Mouse (Mus musculus) small intestine, adult 2 months (tissue): Measurements from ENCODE around the gene Zbtb44. TPM values are rescaled to one million over a fixed set of nuclear protein-coding genes. Genes with fewer than 3 reads are reported as not detected.

Experiments used
- H3K27ac ChIP-seq: fragments of 200-500 bp; 2 replicates; pipeline ENCODE4 v1.5.1; 2012; ENCODE audit warnings: low read depth, low read length, control low read depth, inconsistent platforms; ENCODE audit not compliant: insufficient read depth
- H3K27me3 ChIP-seq: fragments of 200-500 bp; 2 replicates; pipeline ENCODE4 v1.6.1; 2012; ENCODE audit warnings: mild to moderate bottlenecking, moderate library complexity, low read length, inconsistent platforms; ENCODE audit not compliant: control insufficient read depth, insufficient read depth
- H3K36me3 ChIP-seq: fragments of 200-500 bp; 2 replicates; pipeline ENCODE4 v1.6.1; 2012; ENCODE audit warnings: mild to moderate bottlenecking, low read length, control low read depth, inconsistent platforms; ENCODE audit not compliant: control insufficient read depth, insufficient read depth
- H3K4me1 ChIP-seq: fragments of 200-500 bp; 2 replicates; pipeline ENCODE4 v1.6.1; 2012; ENCODE audit warnings: low read length, inconsistent platforms, mixed read lengths; ENCODE audit not compliant: control insufficient read depth, insufficient read depth, insufficient read length
- H3K4me3 ChIP-seq: fragments of 200-500 bp; 2 replicates; pipeline ENCODE4 v1.5.1; 2012; ENCODE audit warnings: low read depth, mild to moderate bottlenecking, control low read depth, inconsistent platforms, low read length, moderate library complexity
- CTCF ChIP-seq: fragments of 200-500 bp; IDR thresholded peaks from 2 replicates; pipeline ENCODE4 v1.5.1; 2012; ENCODE audit warnings: low read depth, mild to moderate bottlenecking, control low read depth, inconsistent platforms, low read length, moderate library complexity, mixed read lengths; ENCODE audit not compliant: insufficient replicate concordance, insufficient read length; ENCODE audit errors: extremely low read depth
- POLR2A ChIP-seq: fragments of 200-500 bp; IDR thresholded peaks from 2 replicates; pipeline ENCODE4 v1.6.1; 2012; ENCODE audit warnings: low read depth, mild to moderate bottlenecking, control low read depth, inconsistent platforms, low read length, moderate library complexity
- WGBS: fragments of 180-500 bp; shearing (Covaris S2); methylation state at CpG from one replicate; pipeline ENCODE4 v1.1.7; 2018; 5-methylcytosine and 5-hydroxymethylcytosine counted together
- polyA plus RNA-seq: library from polyadenylated mRNA; depleted of rRNA; stranded (reverse); fragments of >200 nt; gene quantifications from 2 replicates; pipeline ENCODE4 v1.2.3, GENCODE M21; 2012

Gene Zbtb44
- polyA plus RNA-seq, 1 experiment, result 5.3 TPM

GRCm38 (mm10) chr9:31009334-31009733 is 21.1 kb upstream of the Zbtb44 start:
- Histone ChIP-seq H3K27ac (no peak overlapping the region), H3K27me3 (no peaks in the 10 kb centered on the region), H3K4me1 (no peaks in the 10 kb centered on the region), H3K4me3 (no peak overlapping the region), H3K36me3 (no peaks in the 10 kb centered on the region)
- TF ChIP-seq POLR2A (no peak), CTCF (no peak)
- WGBS, result 84% methylated on average over 2 of the region's 2 CpGs

- 53% methylated on average over 3 of the region's 3 CpGs for WGBS
- H3K4me1 ChIP-seq, result no peaks in the 10 kb centered on the region
- no peaks in the 10 kb centered on the region for H3K27me3 ChIP-seq
- no peak overlapping the region for H3K27ac ChIP-seq
- TF ChIP-seq CTCF, result no peak
- no peak for TF ChIP-seq POLR2A
- no peak overlapping the region for H3K4me3 ChIP-seq
- H3K36me3 ChIP-seq, result no peaks in the 10 kb centered on the region
Observed at GRCm38 (mm10) chr9:31010040-31010439, 20.4 kb upstream of the Zbtb44 start.

DNA sequence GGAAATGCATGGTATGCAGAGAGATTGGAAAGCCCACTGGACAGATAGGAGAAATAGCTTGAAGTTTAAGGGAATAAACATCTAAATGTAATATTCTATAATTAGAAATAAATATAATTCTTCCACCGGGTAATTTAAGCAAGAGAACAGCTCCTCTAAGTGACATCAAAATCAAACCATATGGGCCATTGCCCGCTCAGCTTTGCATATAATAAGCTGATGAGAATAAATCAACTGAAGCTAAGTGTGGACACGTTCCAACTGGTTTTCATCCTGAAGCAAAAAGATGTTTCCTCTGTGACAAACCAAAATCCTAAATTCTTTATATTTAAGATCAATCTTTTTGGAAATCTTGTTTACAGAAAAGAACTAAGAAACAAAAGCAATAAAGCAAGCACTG is 19.7 kb upstream of the Zbtb44 start:
- WGBS, result 78% methylated on average over 3 of the region's 3 CpGs
- H3K4me3 ChIP-seq, result no peak overlapping the region
- H3K27me3 ChIP-seq, result no peaks in the 10 kb centered on the region
- H3K4me1 ChIP-seq, result no peaks in the 10 kb centered on the region
- no peaks in the 10 kb centered on the region for H3K36me3 ChIP-seq
- H3K27ac ChIP-seq, result no peak overlapping the region
- TF ChIP-seq POLR2A (no peak), CTCF (no peak)

DNA sequence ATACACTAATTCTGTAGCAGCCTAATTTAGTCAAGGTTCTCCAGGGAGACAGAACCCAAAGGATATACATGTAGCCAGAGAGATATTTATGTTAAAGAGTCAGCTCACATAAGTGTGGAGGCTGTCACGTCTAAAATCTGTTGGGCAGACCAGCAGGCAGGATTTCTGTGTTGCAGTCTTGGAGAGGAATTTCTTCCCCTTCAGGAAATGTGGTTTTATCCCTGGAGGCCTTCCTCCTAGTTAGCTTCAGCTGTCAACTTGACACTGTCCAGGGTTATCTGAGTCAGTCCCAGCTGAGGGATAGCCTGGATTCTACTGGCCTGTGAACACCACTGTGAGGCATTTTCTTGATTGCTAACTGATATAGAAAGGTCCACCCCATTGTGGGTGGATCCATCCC is 18.9 kb upstream of the Zbtb44 start:
- Histone ChIP-seq H3K27ac (no peak overlapping the region), H3K4me1 (no peaks in the 10 kb centered on the region), H3K27me3 (no peaks in the 10 kb centered on the region), H3K4me3 (no peak overlapping the region), H3K36me3 (no peaks in the 10 kb centered on the region)
- 52% methylated on average over 1 of the region's 1 CpGs for WGBS
- TF ChIP-seq CTCF, result no peak
- TF ChIP-seq POLR2A, result no peak

- no peak overlapping the region for H3K4me3 ChIP-seq
- no peaks in the 10 kb centered on the region for H3K27me3 ChIP-seq
- TF ChIP-seq CTCF, result no peak
- no peak for TF ChIP-seq POLR2A
- H3K27ac ChIP-seq, result no peak overlapping the region
- no peaks in the 10 kb centered on the region for H3K4me1 ChIP-seq
- WGBS, result 82% methylated on average over 4 of the region's 4 CpGs
- H3K36me3 ChIP-seq, result no peaks in the 10 kb centered on the region
Observed at GRCm38 (mm10) chr9:31012674-31013073, 17.8 kb upstream of the Zbtb44 start.

DNA sequence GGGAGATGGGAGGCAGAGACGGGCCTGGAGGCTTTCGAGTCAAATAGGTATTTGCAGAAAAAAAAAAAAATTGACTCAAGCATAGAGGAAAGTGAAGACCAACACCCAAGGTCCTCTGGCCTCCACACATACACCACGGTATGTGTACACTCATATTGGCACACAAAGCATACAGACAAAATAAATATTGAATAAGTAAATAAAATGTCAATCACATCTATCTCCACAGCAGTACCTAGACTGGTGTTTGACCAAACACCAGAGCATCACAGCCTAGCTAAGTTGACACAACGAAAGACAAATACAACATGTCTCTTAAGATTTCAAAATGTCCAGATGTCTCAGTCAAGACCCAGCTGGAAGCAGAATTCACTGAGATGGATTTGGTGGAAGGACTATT is 17.0 kb upstream of the Zbtb44 start:
- H3K4me1 ChIP-seq, result no peaks in the 10 kb centered on the region
- WGBS, result 46% methylated on average over 4 of the region's 4 CpGs
- TF ChIP-seq POLR2A (no peak), CTCF (no peak)
- no peaks in the 10 kb centered on the region for H3K36me3 ChIP-seq
- H3K27me3 ChIP-seq, result no peaks in the 10 kb centered on the region
- H3K4me3 ChIP-seq, result no peak overlapping the region
- no peak overlapping the region for H3K27ac ChIP-seq

DNA sequence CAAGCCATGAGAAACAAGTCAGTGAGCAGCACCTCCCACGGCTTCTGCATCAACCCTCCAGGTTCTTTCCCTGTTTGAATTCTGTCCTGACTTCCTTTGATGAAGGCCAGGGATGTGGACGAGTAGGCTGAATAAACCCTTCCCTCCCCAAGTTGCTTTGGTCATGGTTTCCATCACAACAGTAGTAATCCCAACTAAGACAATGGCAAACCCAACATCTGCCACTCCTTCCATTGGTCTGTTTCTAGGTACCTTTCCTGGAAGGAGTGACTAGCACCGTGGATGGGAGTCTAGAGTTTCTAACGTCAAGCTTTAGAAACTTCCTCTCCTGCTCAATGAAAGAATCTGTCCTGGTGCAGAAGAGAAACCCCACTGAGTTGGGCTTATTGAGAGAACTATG is 12.8 kb upstream of the Zbtb44 start:
- TF ChIP-seq CTCF, result no peak
- no peak for TF ChIP-seq POLR2A
- WGBS, result 78% methylated on average over 4 of the region's 4 CpGs
- no peaks in the 10 kb centered on the region for H3K4me1 ChIP-seq
- no peaks in the 10 kb centered on the region for H3K27me3 ChIP-seq
- H3K4me3 ChIP-seq, result no peak overlapping the region
- H3K27ac ChIP-seq, result no peak overlapping the region
- no peaks in the 10 kb centered on the region for H3K36me3 ChIP-seq

DNA sequence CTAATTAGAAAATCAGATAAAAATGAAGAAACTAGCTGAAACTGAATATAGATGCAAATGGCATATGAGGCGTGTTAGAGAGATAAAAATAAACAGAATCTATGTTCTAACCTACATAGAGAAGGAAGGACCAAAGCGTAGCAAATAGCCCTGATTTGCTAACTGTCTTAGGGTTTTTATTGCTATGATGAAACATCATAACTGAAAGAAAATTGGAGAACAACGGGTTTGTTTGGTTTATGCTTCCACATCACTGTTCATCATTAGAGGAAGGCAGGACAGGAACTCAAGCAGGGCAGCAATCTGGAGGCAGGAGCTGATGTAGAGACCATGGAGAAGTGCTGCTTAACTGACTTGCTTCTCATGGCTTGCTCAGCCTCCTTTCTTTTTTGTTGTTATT is 12.3 kb upstream of the Zbtb44 start:
- H3K27ac ChIP-seq, result no peak overlapping the region
- 71% methylated on average over 3 of the region's 3 CpGs for WGBS
- no peaks in the 10 kb centered on the region for H3K4me1 ChIP-seq

More for the DNA sequence above, 12.3 kb upstream of the Zbtb44 start:
- TF ChIP-seq CTCF, result no peak
- TF ChIP-seq POLR2A, result no peak
- no peaks in the 10 kb centered on the region for H3K27me3 ChIP-seq
- no peak overlapping the region for H3K4me3 ChIP-seq
- no peaks in the 10 kb centered on the region for H3K36me3 ChIP-seq
